Mouse (Mus musculus) ES-Bruce4 (cell line): ENCODE measurements around the gene Rab4a. TPM values are rescaled to one million over a fixed set of nuclear protein-coding genes. Genes with fewer than 3 reads are reported as not detected.

Experiments
- H3K27ac ChIP-seq: 2 replicates; pipeline ENCODE4 v1.5.1; 2012; ENCODE audit warnings: low read length, inconsistent platforms; ENCODE audit not compliant: insufficient read depth
- H3K27me3 ChIP-seq: 2 replicates; pipeline ENCODE4 v1.6.1; 2012; ENCODE audit warnings: mild to moderate bottlenecking, low read length, inconsistent platforms; ENCODE audit not compliant: control insufficient read depth, poor library complexity, insufficient read depth, severe bottlenecking
- H3K36me3 ChIP-seq: 2 replicates; pipeline ENCODE4 v1.6.1; 2012; ENCODE audit warnings: inconsistent platforms, mild to moderate bottlenecking, low read length, moderate library complexity; ENCODE audit not compliant: control insufficient read depth, poor library complexity, insufficient read depth, severe bottlenecking
- H3K4me1 ChIP-seq: one replicate; pipeline ENCODE4 v1.8.1; 2011; ENCODE audit warnings: low read length; ENCODE audit not compliant: control insufficient read depth, insufficient read depth
- H3K4me3 ChIP-seq: 2 replicates; pipeline ENCODE4 v1.5.1; 2011; ENCODE audit warnings: low read depth, mild to moderate bottlenecking, low read length
- H3K9ac ChIP-seq: 2 replicates; pipeline ENCODE4 v1.6.1; 2012; ENCODE audit warnings: low read depth, mild to moderate bottlenecking, inconsistent platforms; ENCODE audit not compliant: poor library complexity, severe bottlenecking
- H3K9me3 ChIP-seq: replicated peaks from 2 replicates; pipeline ENCODE4 v1.6.1; 2012; ENCODE audit warnings: mild to moderate bottlenecking, low read length, inconsistent platforms; ENCODE audit not compliant: control insufficient read depth, poor library complexity, insufficient read depth, severe bottlenecking
- CTCF ChIP-seq: IDR thresholded peaks from one replicate; pipeline ENCODE4 v1.8.1; 2011; ENCODE audit warnings: low read depth, low read length
- EP300 ChIP-seq: IDR thresholded peaks from 2 replicates; pipeline ENCODE4 v1.6.1; 2011; ENCODE audit warnings: low read depth, low read length; ENCODE audit not compliant: insufficient read depth
- POLR2A ChIP-seq: IDR thresholded peaks from one replicate; pipeline ENCODE4 v1.8.1; 2011; ENCODE audit warnings: low read length; ENCODE audit not compliant: insufficient read depth
- polyA plus RNA-seq: library from polyadenylated mRNA; stranded (reverse); fragments of >200 nt; gene quantifications from 2 replicates; pipeline ENCODE4 v1.2.4, GENCODE M21; 2011; ENCODE audit warnings: low read depth; ENCODE audit not compliant: missing spikeins, insufficient read depth, insufficient read length

Rab4a gene
- polyA plus RNA-seq, 1 experiment, result 26.1 TPM

DNA sequence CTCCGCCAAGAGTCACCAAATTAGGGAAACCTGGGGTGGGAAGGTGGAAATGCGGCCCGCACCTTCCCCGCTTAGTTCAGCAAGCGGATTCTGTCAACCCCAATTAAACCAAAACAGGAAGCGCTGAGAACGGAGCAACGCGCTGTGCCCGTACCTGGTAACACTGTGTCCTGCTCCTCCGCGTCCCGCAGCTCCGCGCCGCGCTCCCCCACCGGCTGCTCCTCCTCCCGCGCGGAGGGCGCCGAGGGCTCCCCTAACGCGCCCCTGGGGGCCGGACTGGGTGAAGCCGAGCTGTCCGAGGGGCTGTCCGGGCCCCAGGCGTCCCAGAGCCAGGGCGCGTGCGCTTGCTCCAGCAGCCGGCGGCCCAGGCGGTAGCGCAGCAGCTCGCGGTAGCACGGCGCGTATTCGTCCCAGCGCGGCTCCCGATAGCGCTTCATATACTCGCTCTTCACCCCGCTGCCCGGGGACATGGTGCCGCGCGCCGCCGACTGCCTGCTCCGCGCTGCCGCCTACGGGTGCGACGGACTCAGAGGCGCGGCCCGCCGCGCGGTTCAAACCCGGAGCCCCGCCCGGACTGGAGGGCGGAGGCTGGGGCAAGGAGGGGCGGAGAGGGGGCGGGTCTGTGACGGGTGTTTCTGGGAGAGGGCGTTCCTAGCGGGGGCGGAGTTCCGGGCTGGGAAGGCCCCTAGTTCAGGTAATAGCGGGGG, 53.3 kb downstream of the Rab4a start:
- Histone ChIP-seq H3K9me3 (no peaks in the 10 kb centered on the region), H3K4me1 (no peaks in the 10 kb centered on the region), H3K9ac (peak overlapping the region; percentile 84), H3K4me3 (peak overlapping the region; percentile 86), H3K27ac (no peak overlapping the region), H3K36me3 (no peaks in the 10 kb centered on the region), H3K27me3 (no peaks in the 10 kb centered on the region)
- TF ChIP-seq EP300 (no peak), CTCF (peak; percentile 1)

GRCm38 (mm10) chr8:123859648-123860259, 54.0 kb downstream of the Rab4a start, which contains the start of gene Ccsap:
TSS of gene Ccsap (minus strand) at chr8:123860209.
- H3K9ac ChIP-seq, result peak within 1 kb of the TSS; percentile 84
- peak within 1 kb of the TSS; percentile 86 for H3K4me3 ChIP-seq
- H3K4me1 ChIP-seq, result no peaks in the 10 kb centered on the region
- no peaks in the 10 kb centered on the region for H3K27me3 ChIP-seq
- no peaks in the 10 kb centered on the region for H3K9me3 ChIP-seq
- TF ChIP-seq POLR2A (peak; percentile 69), CTCF (no peak), EP300 (no peak)
- no peaks in the 10 kb centered on the region for H3K36me3 ChIP-seq
- H3K27ac ChIP-seq, result no peak within 1 kb of the TSS

- H3K9ac ChIP-seq, result peak overlapping the region; percentile 84
- no peaks in the 10 kb centered on the region for H3K4me1 ChIP-seq
- H3K4me3 ChIP-seq, result peak overlapping the region; percentile 69
- H3K27me3 ChIP-seq, result no peaks in the 10 kb centered on the region
- H3K27ac ChIP-seq, result no peak overlapping the region
- H3K9me3 ChIP-seq, result no peaks in the 10 kb centered on the region
- H3K36me3 ChIP-seq, result no peaks in the 10 kb centered on the region
- TF ChIP-seq EP300 (no peak), CTCF (no peak), POLR2A (no peak)
Observed at GRCm38 (mm10) chr8:123860386-123860785, 54.6 kb downstream of the Rab4a start.

GRCm38 (mm10) chr8:123865786-123866185, 60.0 kb downstream of the Rab4a start:
- TF ChIP-seq POLR2A (no peak), EP300 (no peak), CTCF (no peak)
- Histone ChIP-seq H3K9ac (no peak overlapping the region), H3K4me3 (no peak overlapping the region), H3K27ac (no peak overlapping the region), H3K27me3 (no peaks in the 10 kb centered on the region), H3K36me3 (no peaks in the 10 kb centered on the region), H3K9me3 (no peaks in the 10 kb centered on the region), H3K4me1 (no peaks in the 10 kb centered on the region)

DNA sequence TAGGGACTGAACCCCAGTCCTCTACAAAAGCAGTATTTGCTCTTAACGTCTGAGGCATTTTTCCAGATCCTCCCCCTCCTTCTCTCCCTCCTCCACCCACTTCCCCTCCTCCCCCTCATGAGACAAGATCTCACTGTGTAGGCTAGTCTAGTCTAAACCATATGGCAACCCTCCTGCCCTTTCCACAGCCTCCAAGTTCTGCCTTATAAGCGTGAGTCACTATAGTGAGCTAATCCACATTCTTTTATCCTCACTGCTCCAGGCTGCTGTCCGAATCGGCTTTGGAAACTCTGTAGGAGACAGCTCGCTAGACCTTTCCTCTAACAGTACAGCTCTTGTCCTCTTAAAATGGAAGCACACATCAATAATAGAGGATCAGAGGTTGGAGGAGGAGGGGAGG, 61.2 kb downstream of the Rab4a start:
- H3K27me3 ChIP-seq, result no peaks in the 10 kb centered on the region
- H3K27ac ChIP-seq, result no peak overlapping the region
- H3K9me3 ChIP-seq, result no peaks in the 10 kb centered on the region
- no peak for TF ChIP-seq CTCF
- no peaks in the 10 kb centered on the region for H3K4me1 ChIP-seq
- H3K4me3 ChIP-seq, result no peak overlapping the region
- no peak overlapping the region for H3K9ac ChIP-seq
- H3K36me3 ChIP-seq, result no peaks in the 10 kb centered on the region

DNA sequence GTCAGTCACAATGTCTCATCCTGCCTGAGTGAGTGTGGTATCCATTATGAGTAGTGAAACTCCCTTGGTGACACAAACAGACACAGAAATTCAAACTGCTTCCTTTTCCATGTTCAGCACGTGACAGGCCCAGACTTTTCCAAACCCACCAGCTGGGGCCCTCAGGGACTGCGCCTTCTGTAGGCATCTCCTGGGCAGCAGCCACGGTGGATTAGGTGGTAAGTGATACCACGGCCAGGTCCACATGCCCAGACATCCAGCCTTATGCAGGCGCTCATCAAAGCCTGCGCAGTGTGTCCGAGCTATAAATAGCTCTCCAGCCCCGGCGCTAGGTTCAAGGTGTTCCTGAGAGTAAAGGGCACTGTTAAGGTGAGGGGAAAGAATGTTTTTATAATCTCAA, 66.3 kb downstream of the Rab4a start:
- no peaks in the 10 kb centered on the region for H3K9me3 ChIP-seq
- H3K36me3 ChIP-seq, result no peaks in the 10 kb centered on the region
- no peak overlapping the region for H3K4me3 ChIP-seq
- H3K4me1 ChIP-seq, result no peaks in the 10 kb centered on the region
- no peak for TF ChIP-seq POLR2A
- TF ChIP-seq EP300, result no peak
- TF ChIP-seq CTCF, result no peak
- H3K27ac ChIP-seq, result no peak overlapping the region
- H3K9ac ChIP-seq, result no peak overlapping the region
- no peaks in the 10 kb centered on the region for H3K27me3 ChIP-seq
